Mouse (Mus musculus) cerebellum, postnatal 4 days (tissue): ENCODE measurements around the gene Plxna1.

Experiments used
- DNase-seq, 2 experiments: peaks; one replicate each; pipeline ENCODE4 v3.0.0; 2022; ENCODE audit warnings: low spot score in 2 of 2, mixed read lengths in 1 of 2

Plxna1 gene

GRCm38 (mm10) chr6:89362281-89363106, at the start of gene Plxna1:
Gene Plxna1 (minus strand): TSS chr6:89362620.
- peak in 1 of 2 experiments; percentile 71 for DNase-seq

GRCm38 (mm10) chr6:89409041-89409440, 46.6 kb upstream of the Plxna1 start:
- no peak for DNase-seq

GRCm38 (mm10) chr6:89408259-89408658, 45.8 kb upstream of the Plxna1 start:
- no peak for DNase-seq

- DNase-seq = no peak
Measured at GRCm38 (mm10) chr6:89407247-89407889, 44.9 kb upstream of the Plxna1 start.

- no peak for DNase-seq
Measured at GRCm38 (mm10) chr6:89404964-89405363, 42.5 kb upstream of the Plxna1 start.

- no peak for DNase-seq
Measured at GRCm38 (mm10) chr6:89403257-89404225, 41.1 kb upstream of the Plxna1 start.

GRCm38 (mm10) chr6:89402406-89402805, 40.0 kb upstream of the Plxna1 start:
- DNase-seq = no peak

GRCm38 (mm10) chr6:89399564-89399963, 37.1 kb upstream of the Plxna1 start:
- DNase-seq = no peak

GRCm38 (mm10) chr6:89397919-89398318, 35.5 kb upstream of the Plxna1 start:
- DNase-seq = no peak

- no peak for DNase-seq
Measured at GRCm38 (mm10) chr6:89393820-89394219, 31.4 kb upstream of the Plxna1 start.

GRCm38 (mm10) chr6:89392213-89392612, 29.8 kb upstream of the Plxna1 start:
- DNase-seq = no peak

- no peak for DNase-seq
Measured at GRCm38 (mm10) chr6:89389771-89390170, 27.4 kb upstream of the Plxna1 start.

GRCm38 (mm10) chr6:89386956-89387355, 24.5 kb upstream of the Plxna1 start:
- DNase-seq = no peak

GRCm38 (mm10) chr6:89384699-89385098, 22.3 kb upstream of the Plxna1 start:
- DNase-seq = no peak

GRCm38 (mm10) chr6:89381851-89382250, 19.4 kb upstream of the Plxna1 start:
- DNase-seq = no peak

- DNase-seq = no peak
Measured at GRCm38 (mm10) chr6:89381172-89381571, 18.8 kb upstream of the Plxna1 start.

GRCm38 (mm10) chr6:89380751-89381150, 18.3 kb upstream of the Plxna1 start:
- no peak for DNase-seq

GRCm38 (mm10) chr6:89378264-89378663, 15.8 kb upstream of the Plxna1 start:
- DNase-seq = no peak

GRCm38 (mm10) chr6:89368812-89369211, 6.4 kb upstream of the Plxna1 start:
- no peak for DNase-seq

GRCm38 (mm10) chr6:89364342-89364741, 1.9 kb upstream of the Plxna1 start:
- no peak for DNase-seq

GRCm38 (mm10) chr6:89363107-89363451, 659 bp upstream of the Plxna1 start:
- DNase-seq = no peak
